Mouse (Mus musculus): ENCODE results near the gene BC030870.

Gene BC030870

GRCm38 (mm10) chr8:65085680-65086079 lies 43.7 kb downstream of the BC030870 start:
- in situ Hi-C loops (cut with MboI, MseI): no loop called here

- in situ Hi-C loops (cut with MboI, MseI): no loop called here
Measured at GRCm38 (mm10) chr8:65080731-65081130, 48.6 kb downstream of the BC030870 start.

DNA sequence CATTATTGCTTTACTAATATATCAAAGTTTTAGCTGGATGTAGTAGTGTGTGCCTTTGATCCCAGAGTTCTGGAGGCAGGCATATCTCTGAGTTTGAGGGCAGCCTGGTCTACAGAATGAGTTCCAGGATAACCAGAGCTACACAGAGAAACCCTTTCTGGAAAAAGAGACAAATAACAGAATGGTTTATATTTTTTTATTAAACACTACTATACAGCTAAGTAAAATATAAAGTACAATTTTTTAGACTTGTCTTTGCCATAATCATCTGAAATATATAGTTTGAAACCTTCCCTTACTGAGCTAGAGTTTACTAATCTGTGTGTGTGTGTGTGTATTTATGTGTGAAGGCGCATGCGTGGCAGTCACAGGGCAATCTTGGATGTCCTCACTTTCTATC lies 54.6 kb downstream of the BC030870 start, which contains the start of gene Gm10663:
Gene Gm10663, plus strand, starts transcription at position 301 of the 400 bp plus-strand sequence.
- in situ Hi-C loops (cut with MboI, MseI): no loop called here

- in situ Hi-C loops (cut with MboI, MseI): no loop called here
Measured at GRCm38 (mm10) chr8:65070996-65071395, 58.4 kb downstream of the BC030870 start.

- in situ Hi-C loops (cut with MboI, MseI): loop anchor here in 1 of 2 experiments (10.0 kb wide), 1 partner anchor 1064 kb away; no protein-coding TSS in a partner anchor
Measured at GRCm38 (mm10) chr8:65068473-65068819, 60.9 kb downstream of the BC030870 start.

DNA sequence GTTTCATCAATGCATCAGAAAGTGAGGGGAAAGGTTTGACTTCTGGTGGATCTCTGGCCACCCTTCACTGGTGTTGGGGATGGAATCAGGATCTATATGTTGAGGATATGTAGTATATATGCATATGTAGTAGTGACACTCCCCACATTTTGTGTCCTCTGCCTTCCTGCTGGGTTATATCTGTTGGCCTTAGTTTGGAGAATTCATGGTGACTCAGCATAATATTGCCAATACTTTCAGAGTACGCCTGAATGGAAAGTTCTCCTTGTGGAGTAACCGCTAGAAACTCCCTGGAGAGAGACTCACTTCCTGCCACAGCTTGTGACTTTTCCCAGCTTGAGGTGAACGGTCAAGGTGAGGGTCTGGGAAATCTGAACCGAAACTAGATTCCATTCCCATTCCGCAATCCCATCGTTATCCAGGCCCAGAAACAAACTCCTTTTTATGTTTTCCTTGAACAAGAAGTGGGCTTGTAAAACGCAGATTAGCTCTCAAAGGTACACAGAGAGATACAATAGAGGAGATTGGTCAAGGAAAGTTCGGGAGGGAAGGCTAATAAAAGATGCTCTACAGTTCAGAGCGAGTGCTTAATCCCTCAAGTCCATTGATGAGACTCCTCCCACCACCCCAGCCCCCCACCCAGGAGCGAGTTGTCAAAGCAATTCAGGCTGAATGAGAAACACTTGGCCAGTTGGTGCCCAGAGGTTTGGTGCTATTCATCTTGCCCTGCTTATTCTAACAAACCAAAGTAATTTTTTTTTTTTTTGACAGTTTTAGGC lies 61.5 kb downstream of the BC030870 start:
- in situ Hi-C loops (cut with MboI, MseI): loop anchor here in 1 of 2 experiments (10.0 kb wide), 1 partner anchor 1063 kb away; no protein-coding TSS in a partner anchor

DNA sequence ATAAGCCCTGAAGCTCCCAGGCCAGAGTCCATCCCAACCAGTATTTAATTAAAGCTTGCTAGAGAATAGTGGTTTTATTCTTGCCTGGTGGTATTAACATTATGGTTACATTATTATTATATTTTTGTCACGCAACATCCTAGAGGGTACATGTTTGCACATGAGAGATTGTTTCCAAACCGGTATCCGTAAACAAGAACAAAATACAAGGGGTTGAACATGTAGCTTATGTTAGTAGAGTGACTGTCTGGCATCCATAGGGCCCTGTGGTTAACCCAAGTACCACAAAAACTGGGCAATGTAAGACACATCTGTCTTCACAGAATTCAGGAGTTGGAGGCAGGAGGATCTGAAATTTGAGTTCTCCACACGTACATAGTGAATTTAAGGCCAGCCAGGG lies 62.3 kb downstream of the BC030870 start:
- in situ Hi-C loops (cut with MboI, MseI): loop anchor here in 1 of 2 experiments (10.0 kb wide), 1 partner anchor 1062 kb away; no protein-coding TSS in a partner anchor

DNA sequence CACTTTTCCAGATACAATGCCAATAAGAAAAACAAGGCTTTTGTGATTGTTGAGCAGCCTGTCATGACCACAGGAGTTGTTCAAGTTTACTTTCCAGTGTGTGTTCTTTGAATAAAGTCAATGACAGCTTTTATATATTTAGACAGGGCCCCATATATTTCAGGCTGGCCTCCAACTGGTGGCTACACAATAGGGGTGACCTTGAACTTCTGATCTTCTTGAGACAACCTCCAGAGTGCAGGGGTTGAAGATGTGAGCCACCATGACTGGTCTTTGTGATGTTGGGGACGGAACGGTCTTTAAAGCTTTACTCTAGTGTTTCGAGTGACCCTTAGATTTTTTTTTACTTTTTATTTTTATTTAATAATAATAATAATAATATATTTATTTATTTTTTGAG lies 63.7 kb downstream of the BC030870 start:
- in situ Hi-C loops (cut with MboI, MseI): loop anchor here in 1 of 2 experiments (10.0 kb wide), 1 partner anchor 1061 kb away; no protein-coding TSS in a partner anchor

GRCm38 (mm10) chr8:65064071-65064470 lies 65.3 kb downstream of the BC030870 start:
- in situ Hi-C loops (cut with MboI, MseI): loop anchor here in 1 of 2 experiments (10.0 kb wide), 1 partner anchor 1059 kb away; no protein-coding TSS in a partner anchor

- in situ Hi-C loops (cut with MboI, MseI): loop anchor here in 1 of 2 experiments (10.0 kb wide), 1 partner anchor 1057 kb away; no protein-coding TSS in a partner anchor
Measured at GRCm38 (mm10) chr8:65062195-65062594, 67.2 kb downstream of the BC030870 start.

GRCm38 (mm10) chr8:65056722-65057121 lies 72.6 kb downstream of the BC030870 start:
- in situ Hi-C loops (cut with MboI, MseI): no loop called here

DNA sequence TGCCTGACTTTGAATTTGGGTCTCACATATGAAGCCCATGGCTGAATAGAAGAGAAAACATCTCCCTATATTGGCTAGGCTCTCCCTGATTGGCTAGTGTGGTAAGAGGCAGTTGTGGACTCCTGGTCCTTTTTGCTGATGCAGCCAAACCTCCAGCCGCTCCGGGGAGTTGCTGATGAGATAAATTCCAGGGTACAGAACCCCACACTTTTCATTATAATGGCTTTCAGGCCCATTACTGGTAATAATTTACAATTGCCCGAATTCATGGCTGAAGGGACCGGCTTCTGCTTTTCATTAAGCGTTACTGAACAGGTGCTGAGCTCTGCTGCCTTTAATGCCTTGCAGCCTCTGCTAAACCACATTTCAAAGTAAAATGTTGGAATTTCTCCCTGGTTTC lies 75.4 kb downstream of the BC030870 start:
- in situ Hi-C loops (cut with MboI, MseI): no loop called here

- in situ Hi-C loops (cut with MboI, MseI): no loop called here
Measured at GRCm38 (mm10) chr8:65053554-65053953, 75.8 kb downstream of the BC030870 start.

DNA sequence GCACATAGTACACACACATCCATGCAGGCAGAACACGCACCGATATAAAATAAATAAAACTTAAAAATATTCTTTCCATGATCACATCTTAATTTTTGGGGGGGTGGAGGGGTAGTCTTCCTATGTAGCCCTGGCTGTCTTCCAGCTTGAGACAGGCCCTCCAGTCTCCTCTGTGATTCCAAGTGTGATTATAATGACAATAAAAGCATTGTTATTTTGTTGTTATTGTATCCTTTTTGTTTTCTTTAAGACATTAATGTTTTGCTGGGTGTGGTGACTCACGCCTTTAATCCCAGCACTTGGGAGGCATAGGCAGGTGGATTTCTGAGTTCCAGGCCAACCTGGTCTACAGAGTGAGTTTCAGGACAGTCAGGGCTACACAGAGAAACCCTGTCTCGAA lies 81.6 kb downstream of the BC030870 start:
- in situ Hi-C loops (cut with MboI, MseI): no loop called here

DNA sequence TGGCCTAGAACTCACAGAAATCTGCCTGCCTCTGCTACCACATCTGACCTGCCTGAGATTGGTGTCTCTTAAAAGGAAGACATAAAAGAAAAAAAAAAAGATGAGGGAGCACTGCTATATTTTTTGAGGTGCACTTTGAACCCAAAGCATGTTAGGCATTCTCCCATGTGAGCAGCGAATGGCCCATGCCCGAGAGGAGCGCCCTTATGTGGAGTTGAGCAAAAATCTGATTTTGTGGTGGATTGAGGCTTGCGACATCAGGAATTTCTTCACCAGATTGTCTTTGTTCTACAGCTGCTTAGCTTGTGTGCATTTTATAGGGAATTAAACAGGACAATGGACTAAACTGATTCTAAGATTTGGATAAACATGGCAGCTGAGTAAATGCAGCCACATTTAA lies 82.2 kb downstream of the BC030870 start:
- in situ Hi-C loops (cut with MboI, MseI): no loop called here

- in situ Hi-C loops (cut with MboI, MseI): no loop called here
Measured at GRCm38 (mm10) chr8:65046565-65046964, 82.8 kb downstream of the BC030870 start.

GRCm38 (mm10) chr8:65037117-65037533 lies 92.2 kb downstream of the BC030870 start, which contains the start of gene Apela:
Gene Apela, minus strand, starts transcription at chr8:65037336.
- in situ Hi-C loops (cut with MboI, MseI): no loop called here
